Comparison of ENCODE assay signal across 16 mouse cellular contexts in genomic region chr2:137704948-137705723, GRCm38 (mm10).
DNase-seq lines count a peak whose midpoint lies in the region; ATAC-seq lines count a peak whose summit lies in the region.
"Had no signal": no experiment of that assay in that cellular context is flagged by ENCODE, and none has a peak within 500 bp of the region (broad histone marks: within the 10 kb centered on the region; RNA-seq: fewer than 3 reads in every experiment).

No protein-coding gene starts in this region.

- H3K4me3 ChIP-seq in kidney, embryonic 14.5 days (ENCODE audit: low read length) = no peak overlapping the region
- no peak overlapping the region for H3K4me3 ChIP-seq in forebrain, embryonic 13.5 days
- no peak overlapping the region for H3K4me3 ChIP-seq in midbrain, embryonic 11.5 days (ENCODE audit: low read depth, low read length)
- H3K4me3 ChIP-seq: embryonic facial prominence, embryonic 13.5 days; limb, embryonic 15.5 days; myocyte had no signal

- peaks cover 10% of the 10 kb centered on the region for H3K4me1 ChIP-seq in kidney, embryonic 14.5 days (ENCODE audit: control insufficient read depth, insufficient read depth, low read length)
- peaks cover 28% of the 10 kb centered on the region for H3K4me1 ChIP-seq in forebrain, embryonic 13.5 days
- H3K4me1 ChIP-seq in midbrain, embryonic 11.5 days (ENCODE audit: control insufficient read depth, insufficient read depth, low read length) = peaks cover 30% of the 10 kb centered on the region

- no peak for DNase-seq in kidney, adult 11 months
- peak; percentile 88 for DNase-seq in midbrain, embryonic 11.5 days (ENCODE audit: low spot score, missing footprints)
- peak; percentile 18 for DNase-seq in retina, embryonic 14.5 days (ENCODE audit: low spot score)
- no peak for DNase-seq in adrenal gland, adult 2 months
- DNase-seq in spleen, adult 12 weeks (ENCODE audit: low spot score) = no peak
- no peak for DNase-seq in heart, postnatal 36 days
- DNase-seq: lung, postnatal 14 days; thymus, postnatal 4 days had no signal

- intact Hi-C loops in heart, postnatal 36 days (cut with DNase I) = no loop called here

- ATAC-seq in kidney, embryonic 14.5 days (ENCODE audit: low FRiP score, low TSS enrichment) = peak; percentile 66; the same call in 1 of the 2 replicates
- ATAC-seq in forebrain, embryonic 13.5 days = peak; percentile 67
- peak; percentile 89 for ATAC-seq in midbrain, embryonic 11.5 days (ENCODE audit: low FRiP score)
- ATAC-seq: CD4-positive, CD25-positive, alpha-beta regulatory T cell, adult 4 months; intestine, postnatal 0 days had no signal

- H3K9me3 ChIP-seq in kidney, embryonic 14.5 days (ENCODE audit: control insufficient read depth, low read length) = no peaks in the 10 kb centered on the region
- no peaks in the 10 kb centered on the region for H3K9me3 ChIP-seq in forebrain, embryonic 13.5 days (replicated peaks)
- no peaks in the 10 kb centered on the region for H3K9me3 ChIP-seq in midbrain, embryonic 11.5 days (ENCODE audit: control insufficient read depth, low read length)
- H3K9me3 ChIP-seq: embryonic facial prominence, embryonic 13.5 days; heart, embryonic 13.5 days; limb, embryonic 15.5 days had no signal

- H3K9ac ChIP-seq in kidney, embryonic 14.5 days (ENCODE audit: low read depth, low read length) = no peak overlapping the region
- no peak overlapping the region for H3K9ac ChIP-seq in forebrain, embryonic 13.5 days
- H3K9ac ChIP-seq in midbrain, embryonic 11.5 days (ENCODE audit: low read length) = no peak overlapping the region
- H3K9ac ChIP-seq: embryonic facial prominence, embryonic 13.5 days; limb, embryonic 15.5 days had no signal

- H3K27ac ChIP-seq in kidney, embryonic 14.5 days (ENCODE audit: low read depth, low read length) = peak overlapping the region; percentile 62; the same call in 1 of the 2 replicates
- H3K27ac ChIP-seq in forebrain, embryonic 13.5 days = no peak overlapping the region; the same call in 1 of the 2 replicates
- H3K27ac ChIP-seq in midbrain, embryonic 11.5 days (ENCODE audit: low read depth, low read length) = no peak overlapping the region
- H3K27ac ChIP-seq: embryonic facial prominence, embryonic 13.5 days; heart, embryonic 13.5 days; limb, embryonic 15.5 days had no signal

- H3K36me3 ChIP-seq in kidney, embryonic 14.5 days (ENCODE audit: control insufficient read depth, insufficient read depth, low read length) = no peaks in the 10 kb centered on the region
- H3K36me3 ChIP-seq in forebrain, embryonic 13.5 days (ENCODE audit: poor library complexity, severe bottlenecking) = no peaks in the 10 kb centered on the region
- no peaks in the 10 kb centered on the region for H3K36me3 ChIP-seq in midbrain, embryonic 11.5 days (ENCODE audit: control insufficient read depth, insufficient read depth, low read length)
- H3K36me3 ChIP-seq: embryonic facial prominence, embryonic 13.5 days; heart, embryonic 13.5 days; limb, embryonic 15.5 days had no signal

- H3K27me3 ChIP-seq in kidney, embryonic 14.5 days (ENCODE audit: control insufficient read depth, insufficient read depth, low read length) = no peaks in the 10 kb centered on the region
- H3K27me3 ChIP-seq in forebrain, embryonic 13.5 days = peaks cover 78% of the 10 kb centered on the region
- peaks cover 31% of the 10 kb centered on the region for H3K27me3 ChIP-seq in midbrain, embryonic 11.5 days (ENCODE audit: control insufficient read depth, insufficient read depth, low read length)
- H3K27me3 ChIP-seq: embryonic facial prominence, embryonic 13.5 days; heart, embryonic 13.5 days; limb, embryonic 15.5 days had no signal

- H3K4me2 ChIP-seq in kidney, embryonic 14.5 days (replicated peaks; ENCODE audit: low read depth, low read length) = no peak overlapping the region
- peak overlapping the region; percentile 53 for H3K4me2 ChIP-seq in forebrain, embryonic 13.5 days
- peak overlapping the region; percentile 37; the same call in 1 of the 2 replicates for H3K4me2 ChIP-seq in midbrain, embryonic 11.5 days
- H3K4me2 ChIP-seq: embryonic facial prominence, embryonic 13.5 days; limb, embryonic 15.5 days had no signal

- 54% methylated on average over 12 of the region's 12 CpGs for WGBS in kidney, embryonic 14.5 days
- WGBS in forebrain, embryonic 13.5 days = 4% methylated on average over 12 of the region's 12 CpGs
- WGBS in midbrain, embryonic 11.5 days = 14% methylated on average over 12 of the region's 12 CpGs

Comparison
In these comparisons a context has a peak if more than half of its experiments do, and no peak if none do; other contexts are left out.
1. DNase-seq: peak in midbrain, embryonic 11.5 days (single experiment) and retina, embryonic 14.5 days (single experiment); none in kidney, adult 11 months (single experiment), adrenal gland, adult 2 months (single experiment), spleen, adult 12 weeks (single experiment) and heart, postnatal 36 days (0 of 2).
2. Peak in every context shown above with its lines, with median percentiles within 50 percentile points of each other: ATAC-seq.